Mouse (Mus musculus): ENCODE results near the gene Ngf.

DNA sequence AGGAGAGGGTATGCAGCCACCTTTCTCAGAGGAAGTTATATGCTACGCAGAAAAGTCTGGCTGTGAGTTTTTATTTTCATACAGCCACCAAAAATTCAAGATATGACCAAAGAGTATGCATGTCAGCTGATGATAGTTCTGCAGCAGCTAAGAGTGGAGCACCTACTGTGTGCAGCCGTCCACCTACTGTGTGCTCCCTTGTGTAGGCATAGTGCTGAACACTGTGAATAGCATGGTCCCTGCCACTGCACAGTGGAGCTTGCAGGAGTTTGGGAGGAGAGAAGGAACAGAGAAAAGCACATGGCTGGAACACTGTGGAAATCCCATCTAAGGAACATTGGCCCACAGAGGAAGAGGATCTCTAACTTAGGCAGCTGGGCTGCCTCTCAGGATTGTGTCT, 6.4 kb upstream of the Ngf start:
- TF ChIP-seq EP300 (IDR thresholded peaks at IDR 0.05; ENCODE audit: low read depth) (no peak), CTCF (IDR thresholded peaks at IDR 0.05; ENCODE audit: low read depth) (no peak)
